Mouse (Mus musculus) adrenal gland, adult (tissue): Measurements from ENCODE around the gene 4930438A08Rik.

Source experiments
- DNase-seq, 2 experiments: peaks; one replicate each; pipeline ENCODE4 v3.0.0; 2022 to 2023; ENCODE audit warnings: low spot score in 1 of 2; ENCODE audit not compliant: inconsistent age in 2 of 2

4930438A08Rik gene

GRCm38 (mm10) chr11:58323570-58324340 lies 49.2 kb downstream of the 4930438A08Rik start:
- DNase-seq: no peak

GRCm38 (mm10) chr11:58324614-58325229 lies 50.1 kb downstream of the 4930438A08Rik start:
- peak in 1 of 2 experiments; percentile 33 for DNase-seq

GRCm38 (mm10) chr11:58326781-58327180 lies 52.2 kb downstream of the 4930438A08Rik start:
- no peak for DNase-seq

- no peak for DNase-seq
Observed at GRCm38 (mm10) chr11:58329906-58330275, 55.3 kb downstream of the 4930438A08Rik start.

- DNase-seq: peak; percentile 92 to 98
Observed at GRCm38 (mm10) chr11:58330276-58331148, 55.9 kb downstream of the 4930438A08Rik start, which contains the start of the genes Zfp672 and Sh3bp5l. TSS of gene Zfp672 (minus strand) at chr11:58330339. TSS of gene Sh3bp5l (plus strand) at chr11:58330724.

GRCm38 (mm10) chr11:58331149-58331495 lies 56.5 kb downstream of the 4930438A08Rik start:
- peak in 1 of 2 experiments; percentile 52 for DNase-seq

- DNase-seq: peak in 1 of 2 experiments; percentile 53
Observed at GRCm38 (mm10) chr11:58331546-58331945, 56.9 kb downstream of the 4930438A08Rik start.

- peak; percentile 92 to 95 for DNase-seq
Observed at GRCm38 (mm10) chr11:58334746-58335145, 60.1 kb downstream of the 4930438A08Rik start.
